Mouse (Mus musculus): Measurements from ENCODE around the gene Lad1.

Lad1 gene

DNA sequence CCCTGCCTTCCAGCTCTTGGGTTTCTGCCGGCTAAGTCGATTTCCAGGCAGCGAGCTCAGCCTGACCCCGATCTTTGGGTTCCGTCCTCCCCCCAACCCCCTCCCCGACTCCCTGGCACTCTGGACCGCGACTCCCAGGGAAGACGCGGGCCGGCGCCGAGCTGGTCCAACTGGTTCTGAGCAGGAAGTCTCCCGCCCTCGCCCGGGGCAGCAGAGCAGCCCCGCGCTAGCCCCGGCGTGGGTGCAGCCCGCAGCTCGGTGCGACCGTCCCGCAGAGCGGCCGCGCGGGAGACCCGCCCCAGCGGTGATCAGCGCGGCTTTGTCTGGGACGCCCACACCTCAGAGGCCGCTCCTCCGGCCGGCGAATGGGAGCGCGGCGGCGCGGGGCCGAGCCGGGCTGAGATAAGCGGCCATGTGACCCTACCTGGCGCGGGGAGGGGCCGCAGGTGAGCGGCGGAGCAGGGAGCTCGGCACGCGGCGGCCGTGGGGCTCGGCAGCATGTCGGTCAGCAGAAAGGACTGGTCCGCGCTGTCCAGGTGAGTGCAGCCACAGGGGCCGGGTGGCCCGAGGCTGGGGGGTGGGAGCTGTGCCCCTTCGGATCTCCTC is at the start of gene Lad1:
Gene Lad1 (plus strand): TSS at position 118 of the 606 bp plus-strand sequence.
- DNase-seq (ENCODE audit: low spot score): peak; percentile 64

GRCm38 (mm10) chr1:135770237-135770636 is 48.2 kb upstream of the Lad1 start:
- DNase-seq (ENCODE audit: low spot score): no peak

DNA sequence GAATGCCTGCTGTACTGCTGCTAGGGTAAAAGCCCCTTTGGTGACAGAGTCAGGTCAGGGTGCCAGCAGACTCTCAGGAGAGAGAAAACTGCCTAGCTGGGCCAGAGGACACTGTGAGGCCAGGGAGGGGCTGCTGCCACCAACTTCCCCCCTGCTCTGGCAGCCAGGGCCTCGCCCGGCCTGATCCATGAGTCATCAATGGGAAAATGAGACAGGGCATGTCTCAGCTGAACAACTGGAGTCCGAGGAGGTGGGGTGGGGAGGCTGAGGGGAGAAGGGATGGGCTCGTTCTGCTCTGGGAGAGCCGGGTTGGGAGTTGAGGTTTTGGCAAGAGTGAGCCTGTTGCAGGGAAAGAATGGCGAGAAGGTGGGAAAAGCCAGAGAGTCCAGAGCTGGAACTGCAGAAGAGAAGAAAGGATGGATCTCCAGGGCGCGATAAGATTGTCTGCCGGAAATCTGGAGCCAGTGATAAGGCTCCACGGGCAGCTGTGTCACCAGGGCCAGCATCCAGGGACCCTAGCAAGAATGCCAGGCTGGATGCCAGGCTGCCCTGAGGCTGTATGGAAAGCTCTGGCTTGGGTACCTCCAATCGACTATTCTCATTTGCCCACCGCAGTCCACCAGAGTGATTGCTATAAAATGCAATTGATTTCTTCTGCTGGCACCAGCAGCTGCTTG is 47.4 kb upstream of the Lad1 start:
- DNase-seq (ENCODE audit: low spot score): peak; percentile 61

DNA sequence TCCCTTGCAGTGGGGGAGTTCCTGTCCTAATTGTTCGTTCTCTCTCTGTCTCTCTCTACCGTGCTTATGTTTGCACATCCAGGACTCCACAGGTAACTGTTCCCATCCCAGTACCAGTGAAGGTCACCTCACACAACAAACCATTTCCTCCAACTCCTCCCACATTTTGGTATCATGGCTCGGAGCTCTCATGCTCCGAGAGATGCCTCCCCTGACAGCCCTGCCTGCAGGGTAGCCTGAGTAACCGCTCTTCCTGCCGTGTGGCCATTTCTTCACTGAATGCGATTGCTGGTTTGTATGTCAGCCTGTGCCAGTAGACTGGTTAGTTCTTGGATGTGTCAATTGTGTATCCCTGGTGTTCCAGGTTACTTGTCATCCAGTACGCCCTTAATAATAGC is 46.8 kb upstream of the Lad1 start:
- DNase-seq (ENCODE audit: low spot score): no peak

GRCm38 (mm10) chr1:135776596-135776995 is 41.8 kb upstream of the Lad1 start:
- no peak for DNase-seq (ENCODE audit: low spot score)

DNA sequence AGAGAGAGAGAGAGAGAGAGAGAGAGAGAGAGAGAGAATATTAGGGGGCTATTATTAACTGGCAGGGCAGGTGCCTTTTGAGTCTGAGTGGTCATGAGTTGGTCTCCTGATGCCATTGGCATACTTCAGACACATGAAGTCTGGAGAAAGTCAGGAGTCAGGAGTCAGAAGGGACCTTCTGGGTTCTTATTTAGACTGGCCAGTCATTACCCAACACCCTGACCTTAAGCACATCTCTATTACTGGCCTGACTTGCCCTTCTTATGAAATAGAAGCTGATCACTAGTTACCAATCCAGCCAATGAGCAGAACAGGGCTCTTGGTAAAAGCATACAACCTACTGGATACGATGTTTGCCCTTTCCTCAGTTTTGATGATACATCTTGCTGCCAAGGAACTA is 41.4 kb upstream of the Lad1 start:
- DNase-seq (ENCODE audit: low spot score): no peak

DNA sequence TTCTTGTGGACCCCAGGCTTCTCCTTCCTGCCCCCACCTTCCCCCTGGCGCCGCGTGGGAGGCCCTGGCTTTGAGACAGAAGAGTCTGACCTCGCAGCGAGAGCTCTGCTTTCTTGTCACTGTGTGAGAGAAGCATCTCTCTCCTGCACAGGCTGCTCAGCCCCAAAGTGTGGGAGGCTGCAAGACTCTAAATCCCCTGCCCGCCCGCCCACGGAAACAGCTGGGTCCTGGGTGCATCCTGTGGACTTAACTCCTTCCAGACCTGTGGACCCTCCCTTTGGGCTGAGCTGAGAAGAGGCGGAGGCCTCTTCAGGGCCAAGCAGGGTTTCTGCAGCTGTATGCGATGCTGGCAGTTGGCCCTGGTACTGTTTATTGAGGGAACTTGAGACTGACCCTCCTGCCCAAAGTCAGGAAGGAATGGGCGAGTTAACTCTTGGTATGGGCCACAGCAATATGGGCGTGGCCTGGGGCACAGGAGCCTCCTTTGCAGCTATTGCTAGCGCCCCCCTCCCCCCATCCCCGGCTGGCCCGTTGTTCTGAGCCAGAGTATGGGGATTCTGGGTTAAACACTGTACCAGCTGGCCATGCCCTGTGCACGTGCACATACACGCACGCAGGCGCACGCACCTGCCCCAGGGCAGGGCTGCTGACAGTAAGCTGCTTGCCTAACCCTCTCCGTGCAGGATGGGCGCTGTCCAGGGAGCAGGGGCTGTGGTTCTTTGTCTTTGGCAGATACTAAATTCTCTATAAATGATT is 39.4 kb upstream of the Lad1 start, which contains the start of gene Tnni1:
Gene Tnni1 (plus strand): TSS at position 655 of the 756 bp plus-strand sequence.
- no peak for DNase-seq (ENCODE audit: low spot score)

DNA sequence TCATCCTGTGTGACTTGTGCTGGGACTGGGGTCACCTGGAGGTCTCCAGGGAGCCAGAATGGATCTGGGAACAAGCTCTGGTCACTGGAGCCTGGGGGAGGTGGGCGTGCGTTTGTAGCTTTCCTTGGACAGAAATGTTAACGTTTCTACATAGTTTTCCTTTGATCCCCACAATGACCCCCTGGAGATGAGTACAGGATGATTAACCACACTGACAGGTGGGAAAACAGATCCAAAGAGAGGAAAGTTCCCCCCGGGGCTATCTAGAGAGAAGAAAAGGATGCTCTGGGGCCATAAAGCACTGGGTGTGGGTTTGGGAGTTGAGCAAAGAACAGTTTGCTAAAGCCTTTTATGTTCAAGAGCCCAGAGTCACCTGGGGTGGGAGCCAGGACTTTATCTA is 37.7 kb upstream of the Lad1 start:
- no peak for DNase-seq (ENCODE audit: low spot score)

DNA sequence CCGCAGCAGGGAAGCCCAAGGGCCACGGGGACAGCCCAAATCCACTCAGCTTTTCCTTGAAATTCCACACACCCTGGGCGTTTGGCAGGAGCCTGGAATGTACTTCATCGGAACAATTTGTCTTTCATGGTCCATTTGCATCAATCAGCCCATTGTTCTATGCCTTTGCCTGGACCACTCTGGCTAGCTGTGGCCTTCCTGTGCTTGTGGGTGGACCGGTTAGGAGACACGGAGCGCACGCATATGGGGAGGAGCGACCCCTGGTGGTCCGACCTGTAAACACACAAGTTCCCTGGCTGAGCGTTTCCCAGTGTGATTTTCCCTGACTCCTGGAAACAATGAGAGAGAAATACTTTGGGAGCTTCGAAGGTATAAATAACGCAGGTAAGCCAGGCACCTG is 37.2 kb upstream of the Lad1 start:
- peak; percentile 78 for DNase-seq (ENCODE audit: low spot score)

- DNase-seq (ENCODE audit: low spot score): no peak
Measured at GRCm38 (mm10) chr1:135782816-135783215, 35.6 kb upstream of the Lad1 start.

DNA sequence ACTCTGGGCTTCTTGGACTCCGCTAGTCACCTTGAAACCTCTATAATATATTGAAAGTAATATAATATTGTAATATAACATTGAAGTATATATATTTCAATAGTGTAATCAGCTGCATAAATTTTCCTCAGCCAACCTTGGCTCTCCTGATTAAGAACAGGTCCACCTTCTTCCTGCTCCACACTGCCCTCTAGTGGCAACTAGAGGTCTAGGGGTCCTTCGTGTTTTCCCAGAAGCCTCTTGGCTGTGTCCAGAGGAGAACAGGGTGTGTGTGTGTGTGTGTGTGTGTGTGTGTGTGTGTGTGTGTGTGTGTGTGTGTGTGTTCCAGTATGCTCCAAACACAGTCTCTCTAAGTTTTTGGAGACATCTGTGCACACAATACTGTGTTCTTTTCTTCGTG is 30.6 kb upstream of the Lad1 start:
- DNase-seq (ENCODE audit: low spot score): peak; percentile 84

DNA sequence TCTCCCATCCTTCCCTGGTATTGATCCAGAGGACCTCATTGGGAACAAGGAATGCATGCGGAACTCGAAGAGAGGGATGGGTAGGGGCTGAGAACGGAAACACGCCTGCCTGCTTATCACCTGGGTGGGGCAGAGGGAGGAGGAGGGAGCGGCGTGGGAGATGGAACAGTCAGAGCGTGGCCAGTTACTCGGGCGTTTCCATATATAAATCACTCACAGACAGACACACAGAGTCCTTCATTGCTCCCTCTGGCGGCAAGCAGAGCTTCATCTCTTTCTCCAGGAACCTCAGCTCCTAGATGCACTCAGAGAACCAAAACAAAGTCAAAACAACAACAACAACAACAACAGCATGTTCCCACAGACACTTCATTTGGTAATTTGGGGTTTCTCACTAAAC is 29.7 kb upstream of the Lad1 start:
- DNase-seq (ENCODE audit: low spot score): peak; percentile 48

GRCm38 (mm10) chr1:135789815-135790214 is 28.6 kb upstream of the Lad1 start:
- DNase-seq (ENCODE audit: low spot score): peak; percentile 72

DNA sequence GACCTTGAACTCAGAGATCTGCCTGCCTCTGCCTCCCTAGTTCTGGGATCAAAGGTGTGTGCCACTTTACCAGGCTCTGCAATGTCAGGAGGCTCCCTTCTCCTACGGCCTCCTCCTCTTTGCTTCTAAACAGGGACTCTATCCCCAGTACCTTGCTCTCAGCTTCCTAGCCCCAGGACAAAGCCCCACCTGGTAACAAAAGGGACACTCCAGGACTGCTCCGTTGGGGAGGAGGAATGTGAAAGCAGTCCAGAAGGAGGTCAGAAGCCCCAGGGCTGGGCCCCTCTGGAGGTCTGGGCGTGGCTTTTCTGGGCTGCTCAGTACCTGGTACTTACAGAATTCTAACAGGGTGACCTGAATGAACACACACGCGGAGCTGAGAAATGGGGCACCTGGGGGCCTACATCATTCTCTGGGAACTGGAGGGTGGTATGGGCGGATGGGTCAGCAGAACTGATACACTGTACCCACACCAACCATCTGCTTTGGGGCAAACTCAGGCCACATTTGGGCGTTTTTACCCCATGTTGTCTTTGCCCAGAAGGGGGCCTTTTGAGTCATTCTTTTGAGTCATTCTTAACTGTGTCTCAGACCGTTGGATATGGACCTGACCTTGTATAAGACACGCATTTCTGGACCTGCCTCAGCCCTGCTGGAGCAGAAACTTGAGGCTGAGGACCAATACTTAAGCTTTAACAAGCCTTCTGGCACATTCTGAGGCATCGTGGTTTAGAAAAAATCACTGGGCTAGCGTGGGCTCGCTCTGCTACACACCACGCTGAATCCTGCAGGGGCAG is 26.1 kb upstream of the Lad1 start:
- no peak for DNase-seq (ENCODE audit: low spot score)

DNA sequence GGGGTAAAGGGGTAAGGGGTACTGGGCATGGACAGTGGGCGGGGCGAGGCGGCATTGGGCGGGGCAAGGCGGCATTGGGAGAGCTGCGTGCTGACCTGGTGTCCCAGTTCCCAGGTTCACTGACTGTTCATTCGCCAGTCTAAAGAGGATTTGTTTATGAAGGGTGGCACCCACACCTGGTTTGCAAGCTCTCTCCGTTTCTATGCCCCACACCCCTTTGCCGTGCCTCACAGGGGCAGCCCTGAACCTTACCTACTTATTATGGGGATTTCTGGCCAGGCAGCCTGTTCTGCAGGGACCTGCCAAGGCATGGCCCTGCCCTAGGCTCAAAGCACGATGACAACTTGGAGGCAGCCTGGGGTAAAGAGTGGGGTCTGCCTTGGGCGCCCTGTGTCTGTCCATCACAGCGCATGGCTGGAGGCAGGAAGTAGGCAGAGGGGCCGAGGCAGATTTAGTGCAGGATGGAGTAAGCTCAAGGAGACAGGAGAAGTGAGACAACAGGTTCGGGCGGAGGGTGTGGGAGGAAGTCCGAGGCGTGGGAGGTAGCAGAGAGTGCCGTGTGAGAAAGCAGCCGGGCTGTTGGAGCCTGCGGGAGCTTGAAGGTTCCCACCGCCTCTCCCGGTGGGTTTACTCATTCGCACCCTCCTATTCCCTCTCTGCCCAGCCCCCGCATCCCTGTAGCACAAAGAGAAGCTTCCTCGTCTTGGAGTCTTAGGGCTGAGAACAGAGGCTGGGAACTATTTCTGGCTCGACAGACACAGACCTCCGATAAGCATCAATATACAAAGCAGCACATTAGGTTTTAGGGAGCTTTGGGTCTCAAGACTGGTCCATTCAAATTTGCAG is 24.8 kb upstream of the Lad1 start:
- peak; percentile 51 for DNase-seq (ENCODE audit: low spot score)

DNA sequence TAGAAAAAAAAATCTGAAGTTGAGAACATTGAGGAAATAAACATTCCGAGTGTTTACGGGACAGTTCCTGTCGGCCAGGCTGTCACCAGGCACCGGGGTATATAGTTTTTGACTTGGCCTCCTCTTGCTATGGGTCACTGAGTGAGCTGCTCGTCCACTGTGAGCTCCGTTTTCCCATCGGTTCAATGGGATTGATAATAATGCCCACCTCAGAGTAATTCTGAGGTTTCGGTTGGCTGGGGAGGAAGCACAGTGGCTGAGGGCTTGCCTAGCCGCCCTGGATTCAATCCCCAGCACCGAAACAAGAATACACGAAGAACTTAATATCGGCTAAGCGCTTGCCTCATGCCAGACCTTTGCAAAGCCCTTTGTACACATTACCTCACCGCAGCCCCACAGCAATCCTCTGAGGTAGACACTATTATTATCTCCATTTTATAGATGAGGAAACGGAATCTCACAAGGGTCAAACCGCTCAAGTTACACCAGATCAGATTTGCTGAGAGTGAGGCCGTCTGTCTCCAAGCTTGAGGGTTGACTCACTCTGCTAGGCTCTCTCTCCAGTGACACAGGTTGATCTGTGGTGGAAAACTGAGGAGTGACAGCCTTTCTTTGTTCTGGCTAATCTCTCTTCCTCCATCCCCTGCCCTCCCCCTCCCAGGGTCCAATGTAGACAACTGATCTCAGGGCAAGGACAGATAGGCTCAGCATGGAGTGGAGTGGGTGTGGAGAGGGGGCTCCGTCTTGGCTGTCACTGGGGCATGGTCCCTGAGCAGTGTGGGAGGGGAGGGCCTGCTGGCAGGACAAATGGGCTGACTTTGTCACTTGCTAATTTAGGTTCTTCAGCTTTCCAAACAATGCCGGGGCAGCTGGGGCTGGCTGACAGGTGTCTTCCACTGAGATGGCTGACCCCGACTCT is 23.9 kb upstream of the Lad1 start:
- no peak for DNase-seq (ENCODE audit: low spot score)

DNA sequence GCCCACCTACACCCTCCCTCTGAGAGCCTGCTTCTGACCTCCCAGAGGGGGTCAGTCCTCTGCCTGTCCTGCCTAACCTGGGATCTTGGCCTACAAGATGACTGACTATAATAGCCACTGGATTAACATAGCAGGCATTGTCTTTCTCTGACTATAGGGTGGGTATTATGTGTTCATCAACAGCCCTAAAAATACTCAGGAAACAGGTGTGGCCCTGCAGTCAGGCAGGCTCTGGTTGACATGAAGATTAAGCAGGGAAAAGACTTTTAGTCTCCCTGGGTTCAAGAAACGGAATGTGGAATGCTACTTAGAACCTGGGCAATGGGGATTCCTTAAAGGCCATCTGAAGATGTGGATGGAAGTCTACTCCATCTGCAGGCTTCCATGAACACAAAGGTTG is 19.9 kb upstream of the Lad1 start:
- DNase-seq (ENCODE audit: low spot score): no peak

GRCm38 (mm10) chr1:135799109-135799627 is 19.2 kb upstream of the Lad1 start:
- no peak for DNase-seq (ENCODE audit: low spot score)

- DNase-seq (ENCODE audit: low spot score): no peak
Measured at GRCm38 (mm10) chr1:135800192-135800950, 18.0 kb upstream of the Lad1 start.
